Mouse (Mus musculus): ENCODE results near the gene Zkscan3. TPM values are rescaled to one million over a fixed set of nuclear protein-coding genes. Genes with fewer than 3 reads are reported as not detected.

Gene Zkscan3
- total and polyA plus RNA-seq, 2 experiments = 14.5 to 33.1 TPM

GRCm38 (mm10) chr13:21435476-21435875 lies 32.9 kb upstream of the Zkscan3 start:
- no peaks in the 10 kb centered on the region for H3K36me3 ChIP-seq (ENCODE audit: control insufficient read depth, insufficient read depth, low read length)
- no peaks in the 10 kb centered on the region for H3K79me2 ChIP-seq (ENCODE audit: control insufficient read depth, insufficient read depth, low read length)
- WGBS = 77% methylated on average over 4 of the region's 4 CpGs
- no peak overlapping the region for H3K27ac ChIP-seq (replicated peaks; ENCODE audit: insufficient read depth, low read depth, low read length)
- no peak overlapping the region for H3K9ac ChIP-seq (ENCODE audit: low read depth, low read length)
- H3K4me3 ChIP-seq (ENCODE audit: insufficient read depth, low read depth, low read length) = no peak overlapping the region
- no peaks in the 10 kb centered on the region for H3K27me3 ChIP-seq (ENCODE audit: control insufficient read depth, insufficient read depth, low read length)
- no peak for DNase-seq (ENCODE audit: extremely low read depth, low read depth, low spot score)
- no peak for TF ChIP-seq POLR2A (IDR thresholded peaks at IDR 0.05; ENCODE audit: extremely low read depth, insufficient read depth, low read length)
- TF ChIP-seq CTCF (IDR thresholded peaks at IDR 0.05; ENCODE audit: low read depth, low read length) = no peak
- peaks cover 5% of the 10 kb centered on the region; the same call in 1 of the 2 replicates for H3K4me1 ChIP-seq (ENCODE audit: control insufficient read depth, insufficient read depth, low read length)

- H3K27me3 ChIP-seq (ENCODE audit: control insufficient read depth, insufficient read depth, low read length) = no peaks in the 10 kb centered on the region
- no peaks in the 10 kb centered on the region for H3K4me1 ChIP-seq (ENCODE audit: control insufficient read depth, insufficient read depth, low read length)
- no peak overlapping the region for H3K27ac ChIP-seq (replicated peaks; ENCODE audit: insufficient read depth, low read depth, low read length)
- no peaks in the 10 kb centered on the region for H3K36me3 ChIP-seq (ENCODE audit: control insufficient read depth, insufficient read depth, low read length)
- H3K4me3 ChIP-seq (ENCODE audit: insufficient read depth, low read depth, low read length) = no peak overlapping the region
- TF ChIP-seq CTCF (IDR thresholded peaks at IDR 0.05; ENCODE audit: low read depth, low read length) (no peak), POLR2A (IDR thresholded peaks at IDR 0.05; ENCODE audit: extremely low read depth, insufficient read depth, low read length) (no peak)
- H3K79me2 ChIP-seq (ENCODE audit: control insufficient read depth, insufficient read depth, low read length) = no peaks in the 10 kb centered on the region
- 96% methylated on average over 1 of the region's 1 CpGs for WGBS
- no peak overlapping the region for H3K9ac ChIP-seq (ENCODE audit: low read depth, low read length)
- DNase-seq (ENCODE audit: extremely low read depth, low read depth, low spot score) = no peak
These were observed 25.1 kb upstream of the Zkscan3 start for GRCm38 (mm10) chr13:21427631-21428030.

- no peak for DNase-seq (ENCODE audit: extremely low read depth, low read depth, low spot score)
These were observed 20.7 kb upstream of the Zkscan3 start for GRCm38 (mm10) chr13:21423301-21423700.

DNA sequence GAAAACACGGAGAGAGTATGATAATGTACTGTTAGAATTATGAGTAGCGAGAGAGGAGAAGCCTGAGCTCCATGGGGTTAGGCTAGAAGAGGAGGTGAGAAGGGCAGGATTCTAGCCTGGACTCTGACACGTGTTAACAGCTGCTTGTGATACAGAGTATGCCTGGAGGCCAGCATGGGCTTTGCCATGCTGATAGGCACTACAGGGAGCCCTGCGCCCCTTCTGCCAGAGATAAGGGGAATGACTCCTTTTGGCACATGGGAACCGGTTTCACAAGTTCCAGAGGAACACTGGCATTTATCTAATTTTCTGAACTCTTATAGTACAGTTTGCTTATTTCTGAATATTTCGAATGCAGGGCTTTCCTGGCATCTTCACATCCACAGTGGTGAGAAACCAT lies 16.3 kb upstream of the Zkscan3 start:
- Histone ChIP-seq H3K4me3 (ENCODE audit: insufficient read depth, low read depth, low read length) (no peak overlapping the region), H3K27ac (replicated peaks; ENCODE audit: insufficient read depth, low read depth, low read length) (no peak overlapping the region), H3K79me2 (ENCODE audit: control insufficient read depth, insufficient read depth, low read length) (no peaks in the 10 kb centered on the region), H3K9ac (ENCODE audit: low read depth, low read length) (no peak overlapping the region), H3K27me3 (ENCODE audit: control insufficient read depth, insufficient read depth, low read length) (no peaks in the 10 kb centered on the region), H3K36me3 (ENCODE audit: control insufficient read depth, insufficient read depth, low read length) (no peaks in the 10 kb centered on the region), H3K4me1 (ENCODE audit: control insufficient read depth, insufficient read depth, low read length) (no peaks in the 10 kb centered on the region)
- no peak for TF ChIP-seq CTCF (IDR thresholded peaks at IDR 0.05; ENCODE audit: low read depth, low read length)
- no peak for TF ChIP-seq POLR2A (IDR thresholded peaks at IDR 0.05; ENCODE audit: extremely low read depth, insufficient read depth, low read length)
- WGBS = 76% methylated on average over 6 of the region's 6 CpGs
- no peak for DNase-seq (ENCODE audit: extremely low read depth, low read depth, low spot score)

More at GRCm38 (mm10) chr13:21423301-21423700, 20.7 kb upstream of the Zkscan3 start:
- H3K27ac ChIP-seq (replicated peaks; ENCODE audit: insufficient read depth, low read depth, low read length) = no peak overlapping the region
- H3K79me2 ChIP-seq (ENCODE audit: control insufficient read depth, insufficient read depth, low read length) = no peaks in the 10 kb centered on the region
- H3K36me3 ChIP-seq (ENCODE audit: control insufficient read depth, insufficient read depth, low read length) = no peaks in the 10 kb centered on the region
- H3K27me3 ChIP-seq (ENCODE audit: control insufficient read depth, insufficient read depth, low read length) = no peaks in the 10 kb centered on the region
- H3K9ac ChIP-seq (ENCODE audit: low read depth, low read length) = no peak overlapping the region
- WGBS = 76% methylated on average over 5 of the region's 5 CpGs
- H3K4me3 ChIP-seq (ENCODE audit: insufficient read depth, low read depth, low read length) = no peak overlapping the region
- TF ChIP-seq POLR2A (IDR thresholded peaks at IDR 0.05; ENCODE audit: extremely low read depth, insufficient read depth, low read length) = no peak
- TF ChIP-seq CTCF (IDR thresholded peaks at IDR 0.05; ENCODE audit: low read depth, low read length) = no peak
- H3K4me1 ChIP-seq (ENCODE audit: control insufficient read depth, insufficient read depth, low read length) = no peaks in the 10 kb centered on the region

DNA sequence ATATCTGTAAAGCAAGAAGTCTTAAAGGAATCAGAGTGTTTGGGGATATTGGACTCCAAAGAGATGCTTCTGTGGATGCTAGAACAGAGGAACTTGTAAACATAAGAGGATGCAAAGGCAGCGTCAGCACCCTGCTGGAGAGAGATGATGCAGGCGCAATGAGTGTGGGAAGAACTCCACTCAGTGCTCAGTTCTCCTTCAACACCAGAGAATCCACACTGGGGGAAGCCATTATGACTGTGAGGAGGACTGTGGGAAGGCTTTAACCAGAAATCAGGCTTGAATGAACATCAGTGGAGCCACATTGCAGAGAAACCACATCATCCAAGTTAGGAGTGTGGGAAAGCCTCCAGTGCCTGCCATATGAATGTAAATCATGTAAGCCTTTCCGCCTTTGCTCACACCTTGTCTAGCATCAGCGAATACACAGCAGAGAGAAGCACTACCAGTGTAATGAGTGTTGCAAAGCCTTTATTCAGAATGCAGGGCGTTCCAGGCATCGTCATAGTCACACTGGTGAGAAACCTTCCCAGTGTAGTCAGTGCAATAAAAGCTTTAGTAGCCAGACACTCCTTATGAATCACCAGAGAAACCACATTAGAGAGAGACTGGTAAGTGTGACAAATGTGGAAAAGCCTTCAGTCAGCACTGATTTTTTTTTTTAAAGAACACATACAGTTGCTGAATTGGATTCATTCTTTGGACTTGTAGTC lies 14.9 kb upstream of the Zkscan3 start:
- WGBS = 89% methylated on average over 6 of the region's 6 CpGs
- Histone ChIP-seq H3K79me2 (ENCODE audit: control insufficient read depth, insufficient read depth, low read length) (no peaks in the 10 kb centered on the region), H3K27ac (replicated peaks; ENCODE audit: insufficient read depth, low read depth, low read length) (no peak overlapping the region), H3K27me3 (ENCODE audit: control insufficient read depth, insufficient read depth, low read length) (no peaks in the 10 kb centered on the region), H3K4me1 (ENCODE audit: control insufficient read depth, insufficient read depth, low read length) (no peaks in the 10 kb centered on the region), H3K4me3 (ENCODE audit: insufficient read depth, low read depth, low read length) (no peak overlapping the region), H3K36me3 (ENCODE audit: control insufficient read depth, insufficient read depth, low read length) (no peaks in the 10 kb centered on the region), H3K9ac (ENCODE audit: low read depth, low read length) (no peak overlapping the region)
- DNase-seq (ENCODE audit: extremely low read depth, low read depth, low spot score) = no peak
- no peak for TF ChIP-seq POLR2A (IDR thresholded peaks at IDR 0.05; ENCODE audit: extremely low read depth, insufficient read depth, low read length)
- TF ChIP-seq CTCF (IDR thresholded peaks at IDR 0.05; ENCODE audit: low read depth, low read length) = no peak

- no peaks in the 10 kb centered on the region for H3K36me3 ChIP-seq (ENCODE audit: control insufficient read depth, insufficient read depth, low read length)
- DNase-seq (ENCODE audit: extremely low read depth, low read depth, low spot score) = no peak
- TF ChIP-seq CTCF (IDR thresholded peaks at IDR 0.05; ENCODE audit: low read depth, low read length) (no peak), POLR2A (IDR thresholded peaks at IDR 0.05; ENCODE audit: extremely low read depth, insufficient read depth, low read length) (no peak)
- 96% methylated on average over 2 of the region's 2 CpGs for WGBS
- H3K4me1 ChIP-seq (ENCODE audit: control insufficient read depth, insufficient read depth, low read length) = no peaks in the 10 kb centered on the region
- no peak overlapping the region for H3K9ac ChIP-seq (ENCODE audit: low read depth, low read length)
- H3K27ac ChIP-seq (replicated peaks; ENCODE audit: insufficient read depth, low read depth, low read length) = no peak overlapping the region
- no peaks in the 10 kb centered on the region for H3K27me3 ChIP-seq (ENCODE audit: control insufficient read depth, insufficient read depth, low read length)
- no peak overlapping the region for H3K4me3 ChIP-seq (ENCODE audit: insufficient read depth, low read depth, low read length)
- no peaks in the 10 kb centered on the region for H3K79me2 ChIP-seq (ENCODE audit: control insufficient read depth, insufficient read depth, low read length)
These were observed 13.2 kb upstream of the Zkscan3 start for GRCm38 (mm10) chr13:21415750-21416149.
